Mouse (Mus musculus) bone marrow macrophage, adult 2 months (primary cell): ENCODE data around the gene Eogt.

Source experiments
- CTCF ChIP-seq: IDR thresholded peaks from 2 replicates; pipeline ENCODE4 v1.5.1; 2012; ENCODE audit warnings: low read depth, mild to moderate bottlenecking, low read length, moderate library complexity
- POLR2A ChIP-seq: IDR thresholded peaks from 2 replicates; pipeline ENCODE4 v1.6.1; 2012; ENCODE audit warnings: mild to moderate bottlenecking, low read depth, low read length, borderline replicate concordance

GRCm38 (mm10) chr6:97132707-97133303, 16.2 kb downstream of the Eogt start:
- no peak for TF ChIP-seq CTCF
- TF ChIP-seq POLR2A, result no peak
